Mouse (Mus musculus) small intestine, adult 2 months (tissue): ENCODE measurements around the gene Svop.

Experiments
- CTCF ChIP-seq: fragments of 200-500 bp; IDR thresholded peaks from 2 replicates; pipeline ENCODE4 v1.5.1; 2012; ENCODE audit warnings: low read depth, mild to moderate bottlenecking, control low read depth, inconsistent platforms, low read length, moderate library complexity, mixed read lengths; ENCODE audit not compliant: insufficient replicate concordance, insufficient read length; ENCODE audit errors: extremely low read depth
- POLR2A ChIP-seq: fragments of 200-500 bp; IDR thresholded peaks from 2 replicates; pipeline ENCODE4 v1.6.1; 2012; ENCODE audit warnings: low read depth, mild to moderate bottlenecking, control low read depth, inconsistent platforms, low read length, moderate library complexity

- TF ChIP-seq CTCF (no peak), POLR2A (no peak)
Measured at GRCm38 (mm10) chr5:114131521-114131840, 40.1 kb upstream of the Svop start.
